Mouse (Mus musculus): ENCODE results near the gene Frmd4a.
"Not testable (repeated sequence)": the region's sequence is repeated elsewhere in the genome, so short reads cannot be mapped to it uniquely, and the experiment has no call there.

Gene Frmd4a

DNA sequence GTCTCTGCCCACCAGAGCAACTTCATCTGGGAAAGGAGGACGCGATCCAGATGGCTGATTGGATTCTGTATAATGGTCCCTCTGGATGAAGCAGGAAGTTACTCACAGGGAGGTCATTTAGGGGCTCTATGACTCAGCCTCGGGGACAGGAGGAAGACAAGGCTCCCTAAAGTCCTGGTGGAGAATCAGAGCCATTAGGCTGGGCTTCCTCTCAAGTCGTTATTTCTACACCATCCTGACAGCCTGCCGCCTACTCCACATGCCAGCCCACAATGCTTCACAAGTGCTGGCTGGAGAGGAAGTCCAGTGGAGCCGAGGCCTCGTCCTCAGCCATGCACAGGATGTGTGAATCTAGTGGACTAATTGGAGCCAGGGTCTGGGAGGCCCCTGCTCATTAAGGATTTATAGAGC, 537.7 kb downstream of the Frmd4a start:
- no peak for DNase-seq (ENCODE audit: low read depth, low spot score)

DNA sequence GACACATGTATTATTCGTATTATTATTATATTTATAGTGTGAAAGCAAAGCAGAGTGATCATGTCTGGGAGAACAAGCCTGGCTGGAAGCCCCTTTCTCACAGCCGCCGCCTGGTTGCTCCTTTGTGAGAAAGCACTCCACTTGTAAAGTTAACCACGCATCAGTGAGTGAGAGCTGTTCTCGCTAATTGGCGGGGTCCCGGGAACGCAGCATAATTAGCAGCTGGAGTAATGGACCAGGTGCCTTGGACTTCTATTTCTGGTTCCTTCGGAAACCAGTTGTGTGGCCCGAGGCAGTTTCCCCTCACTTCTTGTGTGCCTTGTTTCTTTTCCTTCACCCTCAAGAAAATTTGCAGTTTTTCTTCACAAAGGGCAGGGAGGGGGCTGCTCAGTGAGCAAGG, 538.7 kb downstream of the Frmd4a start:
- DNase-seq (ENCODE audit: low read depth, low spot score) = no peak

DNA sequence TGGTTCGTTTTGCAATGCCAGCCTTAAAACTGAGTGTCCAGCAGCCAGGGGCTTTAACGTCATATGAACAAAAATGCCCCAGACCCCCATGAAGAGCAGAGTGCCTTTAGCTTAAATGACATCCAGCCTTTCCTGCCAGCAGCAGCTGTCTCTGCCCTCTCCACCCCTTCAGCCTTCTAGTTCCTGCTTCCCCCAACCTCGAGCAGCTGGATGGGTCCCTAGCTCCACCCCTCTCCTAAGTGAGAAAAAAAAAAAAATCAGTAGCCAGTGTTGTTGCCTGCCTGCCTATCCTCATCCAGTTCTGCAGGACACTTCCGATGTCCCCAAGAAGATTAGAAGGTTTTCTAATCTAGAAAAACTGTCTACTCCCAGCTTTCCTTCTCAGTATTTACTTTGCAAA, 539.5 kb downstream of the Frmd4a start:
- no peak for DNase-seq (ENCODE audit: low read depth, low spot score)

DNA sequence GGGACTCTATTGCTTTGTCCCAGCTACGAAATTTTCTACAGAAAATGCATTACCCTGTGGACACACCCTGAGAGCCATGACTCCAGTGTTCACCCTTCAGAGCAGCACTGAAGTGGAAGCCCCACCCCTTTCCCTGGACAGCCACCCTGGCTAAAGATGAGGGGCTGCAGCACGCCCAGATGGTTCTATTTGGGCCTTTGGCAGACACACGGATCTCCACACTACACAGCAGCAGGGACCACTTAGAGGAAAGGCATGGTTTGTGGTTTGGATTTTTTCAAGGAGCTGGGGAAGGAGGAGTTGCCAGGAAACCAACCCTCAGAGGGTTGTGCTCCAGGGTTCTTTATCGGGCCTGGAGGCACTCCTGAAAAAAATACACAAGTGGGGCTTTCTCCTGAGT, 539.9 kb downstream of the Frmd4a start:
- DNase-seq (ENCODE audit: low read depth, low spot score) = no peak

DNA sequence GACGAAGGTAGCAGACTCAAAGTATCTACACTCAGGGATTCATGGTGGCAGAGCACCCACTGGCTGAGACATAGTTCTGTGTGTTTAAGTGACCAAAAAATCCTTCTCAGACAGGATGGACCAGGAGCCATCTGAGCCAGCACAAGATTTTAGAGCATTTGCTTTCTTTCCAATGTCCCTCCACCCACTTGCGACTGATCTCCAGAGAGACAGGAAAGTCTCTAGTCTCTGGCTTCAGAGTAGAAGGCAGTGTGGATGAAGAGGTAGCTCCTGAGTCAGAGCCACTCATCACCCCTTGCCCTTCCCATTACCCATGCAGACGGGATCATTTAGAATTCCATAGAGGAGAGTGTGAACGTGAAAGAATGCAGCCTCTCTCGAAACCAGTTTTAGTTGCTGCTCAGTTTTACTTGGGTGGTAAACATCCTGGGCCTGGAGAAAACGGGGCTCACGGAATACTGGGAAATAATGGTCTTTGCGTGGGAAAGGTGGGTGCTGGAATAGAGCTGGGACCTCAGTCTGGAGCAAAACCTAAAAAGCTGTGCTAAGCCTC, 541.2 kb downstream of the Frmd4a start:
- DNase-seq (ENCODE audit: low read depth, low spot score) = no peak

DNA sequence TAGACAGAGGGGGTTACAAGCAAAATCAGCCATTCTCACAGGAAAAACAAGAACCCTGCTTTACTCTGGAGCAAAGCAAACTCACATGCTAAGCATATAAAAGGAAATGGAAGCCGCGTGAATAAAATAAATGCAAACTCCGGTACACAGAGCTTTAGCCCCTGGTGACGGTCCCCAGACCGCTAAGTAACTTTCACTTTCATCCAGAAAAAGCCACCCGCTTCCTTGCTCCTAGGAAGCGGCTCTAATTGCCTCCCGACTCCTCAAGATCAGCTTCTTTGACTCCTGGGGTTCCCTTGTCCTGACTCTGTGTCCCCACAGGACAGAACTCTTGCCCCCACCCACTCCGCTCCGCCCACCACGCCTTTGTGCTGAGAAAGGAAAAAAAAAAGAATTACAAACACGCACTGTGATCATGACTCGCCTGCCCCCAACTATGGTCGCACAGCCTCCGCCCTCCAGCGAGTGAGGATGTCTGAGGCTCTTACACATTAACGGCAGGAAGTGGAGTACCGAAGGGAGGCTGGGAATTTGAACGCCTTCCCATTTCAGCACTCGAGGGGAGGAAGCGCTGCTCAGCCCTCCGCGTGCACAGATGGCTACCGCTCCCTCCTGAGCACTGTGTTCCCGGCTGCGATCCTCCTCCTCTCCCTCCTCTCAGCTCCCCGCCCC, 541.8 kb downstream of the Frmd4a start:
- peak; percentile 94 for DNase-seq (ENCODE audit: low read depth, low spot score)

DNA sequence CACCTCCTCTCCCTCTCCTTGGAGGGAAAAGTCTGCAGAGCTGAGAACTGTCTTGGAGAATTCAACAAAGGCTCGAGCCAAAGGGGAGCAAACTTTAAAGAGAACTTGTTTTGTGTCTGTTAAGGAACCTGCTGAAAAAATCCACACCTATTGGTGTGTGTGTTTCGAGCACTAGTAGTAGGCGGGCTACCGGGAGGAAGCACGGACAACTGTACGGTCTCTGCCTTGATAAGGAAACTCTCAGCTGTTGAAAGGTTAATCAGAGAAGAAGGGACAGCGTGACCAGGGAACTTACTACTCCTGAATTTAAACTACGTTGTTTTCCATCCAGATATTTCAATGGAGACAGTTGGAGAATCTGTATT, 542.3 kb downstream of the Frmd4a start:
- DNase-seq (ENCODE audit: low read depth, low spot score) = no peak

DNA sequence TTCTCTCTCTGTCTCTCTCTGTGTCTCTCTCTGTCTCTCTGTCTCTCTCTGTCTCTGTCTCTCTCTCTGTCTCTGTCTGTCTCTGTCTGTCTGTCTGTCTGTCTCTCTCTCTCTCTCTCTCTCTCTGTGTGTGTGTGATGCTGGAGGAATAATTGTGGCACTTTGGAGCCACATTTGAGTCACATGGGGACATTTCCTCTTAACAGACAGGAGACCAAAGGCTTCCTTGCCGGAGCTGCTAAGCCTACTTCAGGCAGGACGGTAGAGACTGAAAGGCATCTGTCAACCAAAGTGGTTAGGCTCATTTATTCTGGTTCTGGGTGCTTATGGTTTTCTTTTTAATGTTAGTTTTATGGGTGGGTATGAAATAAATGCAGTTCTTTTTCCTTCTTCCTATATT, 543.0 kb downstream of the Frmd4a start:
- not testable (repeated sequence) for DNase-seq (ENCODE audit: low read depth, low spot score)

DNA sequence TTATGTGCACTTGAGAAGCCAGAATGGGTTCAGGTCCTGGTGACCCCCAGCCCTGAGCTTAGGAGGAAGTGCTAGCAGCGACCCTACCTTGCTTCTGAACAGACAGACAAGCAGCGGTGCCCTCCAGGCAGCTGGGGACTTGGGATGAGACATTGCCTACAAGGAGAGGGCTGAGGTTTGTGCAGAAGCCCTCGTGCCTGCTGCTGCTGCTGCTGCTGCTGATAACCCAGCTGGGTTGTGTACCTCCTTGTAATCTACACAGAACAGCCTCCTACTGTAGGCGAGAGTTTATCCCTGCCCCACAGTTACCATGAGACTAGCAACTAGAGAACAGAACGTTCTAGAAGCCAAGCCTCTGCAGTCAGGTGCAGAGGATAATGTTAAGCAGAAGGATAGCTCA, 543.7 kb downstream of the Frmd4a start:
- no peak for DNase-seq (ENCODE audit: low read depth, low spot score)

DNA sequence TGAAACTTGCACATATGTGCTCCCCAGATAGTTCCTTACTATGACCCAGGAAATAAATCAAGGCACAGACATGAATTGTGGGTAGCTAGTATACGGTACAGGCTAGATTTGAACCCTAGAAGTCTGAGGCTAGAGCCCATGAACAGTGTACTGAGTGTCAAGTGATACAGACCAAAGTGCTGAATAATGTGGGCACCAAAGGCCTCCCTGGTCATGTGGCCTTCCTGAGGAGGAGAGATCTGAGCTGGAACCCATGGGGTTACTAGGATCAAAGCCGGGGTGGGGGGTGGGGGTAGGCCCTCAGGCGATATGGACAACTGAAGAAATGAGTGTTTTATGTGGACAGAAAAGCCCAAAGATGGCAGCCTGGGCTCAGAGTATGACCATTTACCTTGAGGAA, 544.9 kb downstream of the Frmd4a start:
- DNase-seq (ENCODE audit: low read depth, low spot score) = no peak

DNA sequence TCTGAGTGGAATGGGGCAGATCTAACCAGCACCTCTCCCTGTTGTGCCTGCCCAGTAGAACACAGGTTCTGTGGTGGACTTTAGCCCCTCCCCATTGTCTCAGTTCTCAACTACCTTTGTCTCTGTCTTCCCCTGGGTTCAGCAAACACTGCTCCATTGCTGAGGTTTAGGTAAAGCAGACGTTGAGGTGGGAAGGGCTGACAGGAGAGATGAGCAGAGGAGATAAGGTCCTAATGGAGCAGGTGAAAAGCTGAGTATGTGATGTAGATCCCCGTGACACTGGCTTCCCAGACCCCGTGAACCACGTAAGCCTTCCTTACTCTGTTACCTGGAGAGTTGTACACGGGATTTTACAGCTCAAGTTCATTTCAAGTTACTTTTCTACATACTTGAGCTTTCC, 545.3 kb downstream of the Frmd4a start:
- DNase-seq (ENCODE audit: low read depth, low spot score) = no peak

DNA sequence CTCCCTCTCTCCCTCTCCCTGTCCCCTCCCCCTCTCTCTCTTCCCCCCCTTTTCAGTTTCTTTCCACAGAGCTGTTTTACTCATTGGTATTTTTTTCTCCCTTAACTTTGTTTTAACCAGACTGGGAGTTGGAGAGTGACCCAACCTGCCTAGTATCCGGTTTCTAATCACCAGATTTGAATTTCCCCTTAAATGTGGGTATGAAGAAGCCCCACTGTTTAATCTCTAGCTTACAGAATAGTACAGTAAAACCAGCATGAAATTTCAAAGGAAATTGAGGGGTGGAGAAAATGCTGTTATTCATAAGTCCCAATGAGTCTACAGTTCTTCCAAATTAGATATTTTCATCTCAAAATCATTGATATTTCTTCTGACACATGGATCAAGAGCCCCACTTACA, 545.8 kb downstream of the Frmd4a start:
- DNase-seq (ENCODE audit: low read depth, low spot score) = no peak

DNA sequence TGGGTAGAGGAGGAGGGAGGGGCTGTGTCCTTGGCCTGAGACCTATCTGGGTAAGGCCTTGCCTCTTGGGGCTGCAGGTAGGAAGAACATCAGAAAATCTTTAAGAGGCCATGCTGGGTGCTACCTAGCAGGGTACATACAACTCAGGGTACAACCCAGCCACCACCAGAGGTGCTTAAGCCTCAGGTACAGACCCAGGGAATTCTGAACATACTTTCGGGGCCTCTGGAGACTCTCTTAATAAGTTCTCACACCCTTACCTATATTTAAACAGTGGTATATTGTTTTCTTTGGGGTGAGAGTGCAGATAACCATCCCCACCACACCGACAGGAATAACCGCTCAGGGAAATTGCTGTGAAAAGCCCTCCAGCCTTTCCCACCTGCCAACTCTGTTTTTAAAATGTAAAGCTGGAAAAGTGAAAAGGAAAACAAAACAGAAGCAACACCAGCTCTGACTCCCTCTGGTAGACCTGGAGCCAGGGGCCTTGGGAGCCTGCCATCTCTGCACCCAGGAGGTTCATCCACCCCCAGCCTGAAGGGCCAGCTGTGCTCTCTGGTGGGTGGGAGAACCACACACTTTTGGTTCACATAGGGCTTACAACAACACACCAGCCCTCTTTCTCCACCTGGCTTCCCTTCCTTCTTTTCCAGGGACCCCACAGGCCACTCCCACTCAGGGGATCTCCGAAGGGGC, 548.9 kb downstream of the Frmd4a start:
- DNase-seq (ENCODE audit: low read depth, low spot score) = no peak

DNA sequence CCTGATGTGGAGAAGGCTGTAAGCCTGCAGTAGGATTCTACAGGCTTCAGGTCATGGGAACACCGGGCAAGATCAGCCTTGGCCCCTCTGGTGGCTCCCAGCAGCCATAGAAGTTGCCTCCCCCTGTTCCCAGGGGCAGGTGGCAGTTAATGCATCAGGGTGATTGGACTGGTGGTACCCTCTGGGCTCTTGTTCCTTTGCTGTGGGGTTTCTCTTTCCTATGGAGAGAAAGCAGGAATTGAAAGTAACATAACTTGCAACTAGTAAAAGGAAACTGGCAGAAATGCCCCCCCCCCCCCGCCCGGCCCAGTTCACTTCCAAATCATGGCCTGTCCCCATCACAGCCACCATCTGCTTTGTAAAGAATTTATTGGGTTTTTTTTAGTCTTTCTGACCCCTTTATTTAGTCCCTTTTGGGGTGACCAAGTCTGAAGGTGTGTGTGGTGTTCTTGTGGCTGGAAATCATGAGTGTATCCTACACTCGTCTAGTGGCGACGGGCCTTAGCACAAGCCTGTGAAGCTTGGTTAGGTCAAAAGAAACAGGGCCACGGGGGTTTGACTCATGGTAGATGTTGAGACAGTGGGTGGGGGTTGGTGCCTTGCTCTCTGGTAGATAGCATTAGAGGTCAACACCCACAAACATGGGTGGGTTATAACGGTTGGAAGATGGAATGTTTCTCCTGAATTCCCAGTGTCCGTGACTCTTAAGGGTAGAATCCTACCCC, 549.6 kb downstream of the Frmd4a start:
- DNase-seq (ENCODE audit: low read depth, low spot score) = no peak

DNA sequence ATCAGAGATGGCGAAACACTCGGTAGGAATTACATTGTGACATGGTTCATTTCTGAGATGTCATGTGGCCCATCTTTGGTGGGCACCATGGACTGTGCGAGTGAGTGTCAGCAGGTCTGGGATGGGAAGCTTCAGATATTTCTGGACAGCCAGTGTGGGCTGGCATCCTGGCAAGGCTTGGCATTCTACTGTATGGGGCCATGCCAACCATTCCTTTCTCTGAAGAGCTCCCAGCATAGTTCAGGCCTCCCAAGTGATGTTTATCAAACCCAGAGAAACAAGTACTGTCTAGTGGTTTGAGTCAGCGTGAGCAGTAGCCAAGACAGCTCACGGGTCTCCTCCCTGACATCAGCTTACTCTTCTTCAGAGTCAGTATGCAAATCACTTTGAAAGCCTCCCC, 551.5 kb downstream of the Frmd4a start:
- DNase-seq (ENCODE audit: low read depth, low spot score) = no peak

DNA sequence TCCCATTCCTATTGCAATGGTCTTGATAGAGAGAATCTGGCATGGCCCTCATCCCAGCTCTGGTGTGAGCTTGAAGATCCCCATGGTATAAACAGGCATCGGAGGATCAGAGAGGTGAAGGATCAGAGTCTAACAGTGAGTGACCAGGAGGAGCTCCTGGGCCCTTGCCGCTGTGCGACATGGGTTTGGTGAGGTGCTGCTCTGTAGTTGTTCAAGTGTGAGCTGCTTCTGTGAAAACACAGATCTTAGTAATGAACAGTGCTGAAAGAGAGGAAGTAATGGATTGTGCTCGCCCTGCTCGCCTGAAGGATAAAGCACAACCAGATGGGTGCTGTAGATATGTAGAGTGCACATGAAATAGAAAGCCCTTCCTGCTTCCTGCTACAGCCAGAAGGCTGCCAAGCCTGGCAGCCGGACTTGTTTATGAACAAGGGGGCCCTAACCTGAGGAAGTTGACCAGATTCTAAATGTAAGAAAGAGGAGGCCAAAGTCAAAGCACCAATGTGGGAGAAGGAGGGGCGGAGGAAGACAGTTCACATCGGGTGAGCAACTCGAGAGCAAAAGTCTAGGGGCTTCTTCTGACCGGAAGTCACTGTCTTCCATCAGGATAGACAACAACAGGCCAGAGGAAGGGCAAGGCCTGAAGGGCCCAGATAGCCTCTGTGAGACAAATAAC, 552.8 kb downstream of the Frmd4a start:
- no peak for DNase-seq (ENCODE audit: low read depth, low spot score)

DNA sequence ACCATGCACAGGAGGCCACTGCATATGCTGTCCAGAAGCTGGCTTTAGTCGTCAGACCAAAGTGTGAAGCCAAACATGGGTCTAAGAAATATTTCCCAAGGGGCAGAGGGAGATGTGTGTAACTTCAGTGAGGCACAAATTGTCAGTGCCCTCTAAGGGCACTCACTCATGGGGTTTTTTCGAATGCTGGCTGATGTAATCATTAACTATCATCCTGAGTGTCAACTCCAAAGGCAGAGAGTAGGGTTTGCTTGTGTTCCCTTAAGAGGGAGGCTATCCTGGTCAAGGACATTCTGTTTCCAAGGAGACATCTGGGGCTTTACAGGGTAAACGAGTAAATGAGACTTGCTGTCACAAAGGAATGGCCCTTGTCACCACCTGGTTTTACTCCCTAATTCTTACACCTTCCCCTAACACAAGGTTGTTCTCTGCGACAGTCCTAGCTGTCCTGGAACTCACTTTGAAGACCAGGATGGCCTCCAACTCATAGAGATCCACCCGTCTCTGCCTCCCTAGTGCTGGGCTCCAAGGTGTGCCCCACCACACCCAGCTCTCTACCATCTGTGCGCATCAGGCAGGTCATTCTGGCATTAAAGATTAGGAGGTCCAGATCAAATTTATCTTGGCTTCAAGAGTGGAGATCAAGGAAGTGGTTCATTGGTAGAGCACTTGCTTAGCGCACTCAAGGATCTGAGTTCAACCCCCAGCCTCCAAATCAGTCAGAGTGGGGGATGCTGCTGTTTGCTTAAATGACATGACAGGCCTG, 555.2 kb downstream of the Frmd4a start:
- DNase-seq (ENCODE audit: low read depth, low spot score) = no peak

DNA sequence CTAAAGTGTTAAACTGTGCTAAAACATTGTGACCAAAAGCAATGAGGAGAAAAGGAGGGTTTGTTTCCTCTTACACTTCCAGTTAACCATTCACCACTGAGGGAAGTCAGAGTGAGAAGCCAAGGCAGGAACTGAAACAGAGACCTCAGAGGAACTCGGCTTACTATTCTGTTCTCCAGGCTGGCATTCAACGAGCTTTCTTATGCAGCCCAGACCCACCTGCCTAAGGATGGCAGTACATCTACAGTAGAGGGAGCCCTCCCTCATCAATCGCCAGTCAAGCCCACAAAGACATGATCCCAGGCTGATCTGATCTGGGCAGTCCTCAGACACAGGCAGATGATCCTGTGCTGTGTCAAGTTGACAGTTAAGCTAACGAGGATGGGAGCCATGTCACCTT, 555.9 kb downstream of the Frmd4a start:
- DNase-seq (ENCODE audit: low read depth, low spot score) = no peak

DNA sequence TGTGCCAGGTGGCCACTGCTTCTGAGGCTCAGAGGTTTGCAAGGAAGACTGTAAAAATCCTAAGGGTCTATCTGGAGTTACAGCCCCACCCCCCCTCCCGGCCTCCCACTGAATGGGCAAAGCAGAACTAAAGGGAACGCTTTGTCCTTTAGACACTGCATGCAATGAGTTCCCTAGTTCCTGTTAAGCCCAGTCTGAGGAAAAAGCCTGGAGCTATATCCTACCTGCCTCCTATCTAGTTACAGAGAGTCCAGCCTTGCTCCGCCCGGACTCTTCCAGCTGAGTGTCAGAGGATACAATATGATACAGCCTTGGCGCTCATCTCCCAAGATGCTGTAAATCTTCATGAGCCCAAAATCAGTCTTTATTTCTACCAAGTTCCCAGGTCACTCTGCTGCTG, 556.7 kb downstream of the Frmd4a start:
- no peak for DNase-seq (ENCODE audit: low read depth, low spot score)

DNA sequence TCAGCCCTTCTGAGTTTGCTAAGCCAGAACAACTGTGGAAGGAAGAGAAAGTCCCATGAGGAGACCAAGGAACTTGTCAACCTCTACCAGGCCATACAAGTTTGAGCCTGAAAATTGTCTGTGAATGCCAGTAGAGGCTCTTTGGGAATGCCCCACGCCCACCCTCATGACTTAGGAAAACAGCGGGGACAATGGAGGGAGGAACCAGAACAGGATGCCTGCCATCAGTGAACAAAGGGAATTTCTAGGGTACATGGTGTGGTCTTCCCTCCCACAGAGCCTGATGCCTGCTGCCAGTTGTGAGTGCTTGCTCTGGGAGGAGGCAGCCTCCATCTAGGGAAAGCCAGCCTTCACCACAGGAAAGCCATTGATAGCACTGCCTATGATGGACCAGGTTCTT, 557.6 kb downstream of the Frmd4a start:
- DNase-seq (ENCODE audit: low read depth, low spot score) = no peak

DNA sequence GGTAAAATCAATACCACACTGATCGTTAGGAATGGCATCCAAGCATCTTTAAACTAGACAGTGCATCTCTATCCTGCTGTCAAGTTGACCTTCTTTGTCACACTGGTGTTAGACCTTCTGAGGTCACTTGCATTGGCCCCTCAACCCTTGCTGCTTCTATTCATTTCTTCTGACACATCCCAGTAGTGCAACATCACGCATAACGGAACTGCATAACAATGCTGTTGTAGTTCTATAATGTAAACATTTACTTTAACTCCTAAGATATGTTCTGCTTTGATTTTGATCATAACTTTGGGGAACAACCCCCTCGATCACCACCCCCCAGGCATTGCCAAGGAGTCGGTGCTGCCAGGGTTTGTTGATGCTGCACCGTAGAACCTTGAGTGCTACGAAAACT, 558.5 kb downstream of the Frmd4a start:
- no peak for DNase-seq (ENCODE audit: low read depth, low spot score)
